In genomic region chr6:29917383-29917720, GRCm38 (mm10) we compare ENCODE assay signal across 8 mouse cellular contexts. TPM values are rescaled to one million over a fixed set of nuclear protein-coding genes. Genes with fewer than 3 reads are reported as not detected.
DNase-seq lines count a peak whose midpoint lies in the region; ATAC-seq and TF ChIP-seq lines count a peak whose summit lies in the region.

No protein-coding gene starts in this region.

- DNase-seq in right cerebral cortex, postnatal 14 days, result peak; percentile 14
- DNase-seq in right cerebral cortex, postnatal 25 days, result no peak
- peak; percentile 59 for DNase-seq in cerebellum, adult 9-11 months
- no peak for DNase-seq in liver, adult 2 months (ENCODE audit: extremely low read depth, low read depth, low spot score)
- DNase-seq in right cerebral cortex, postnatal 36 days (ENCODE audit: low spot score in 2 of 2), result no peak
- DNase-seq in natural killer cell, adult 2 months (ENCODE audit: low spot score in 2 of 2), result no peak

- no peaks in the 10 kb centered on the region for H3K27me3 ChIP-seq in heart, embryonic 16.5 days (ENCODE audit: control insufficient read depth, insufficient read depth, low read length)
- H3K27me3 ChIP-seq in liver, adult 2 months (ENCODE audit: control insufficient read depth, insufficient read depth, low read length), result no peaks in the 10 kb centered on the region
- peaks cover 46% of the 10 kb centered on the region for H3K27me3 ChIP-seq in neural tube, embryonic 13.5 days

- no peak for TF ChIP-seq POLR2A in liver, adult 2 months (IDR thresholded peaks at IDR 0.05; ENCODE audit: extremely low read depth, insufficient read depth, low read length)

- peak overlapping the region; percentile 95 for H3K27ac ChIP-seq in heart, embryonic 16.5 days (ENCODE audit: low read length)
- no peak overlapping the region for H3K27ac ChIP-seq in liver, adult 2 months (replicated peaks; ENCODE audit: insufficient read depth, low read depth, low read length)
- H3K27ac ChIP-seq in neural tube, embryonic 13.5 days (replicated peaks), result no peak overlapping the region

- peaks cover 8% of the 10 kb centered on the region for H3K4me1 ChIP-seq in heart, embryonic 16.5 days (ENCODE audit: control insufficient read depth, insufficient read depth, low read length)
- H3K4me1 ChIP-seq in liver, adult 2 months (ENCODE audit: control insufficient read depth, insufficient read depth, low read length), result peaks cover 4% of the 10 kb centered on the region
- H3K4me1 ChIP-seq in neural tube, embryonic 13.5 days (replicated peaks), result peaks cover 15% of the 10 kb centered on the region

- peaks cover 5% of the 10 kb centered on the region; the same call in 1 of the 2 replicates for H3K36me3 ChIP-seq in heart, embryonic 16.5 days (ENCODE audit: control insufficient read depth, insufficient read depth)
- H3K36me3 ChIP-seq in liver, adult 2 months (ENCODE audit: control insufficient read depth, insufficient read depth, low read length), result no peaks in the 10 kb centered on the region
- no peaks in the 10 kb centered on the region for H3K36me3 ChIP-seq in neural tube, embryonic 13.5 days

- H3K9me3 ChIP-seq in heart, embryonic 16.5 days (replicated peaks; ENCODE audit: control insufficient read depth, low read length), result no peaks in the 10 kb centered on the region
- H3K9me3 ChIP-seq in neural tube, embryonic 13.5 days, result no peaks in the 10 kb centered on the region

- peak overlapping the region; percentile 96 for H3K4me2 ChIP-seq in heart, embryonic 16.5 days (ENCODE audit: low read depth, low read length)
- H3K4me2 ChIP-seq in neural tube, embryonic 13.5 days, result peak overlapping the region; percentile 93

- ATAC-seq in heart, embryonic 16.5 days (replicated peaks; ENCODE audit: extremely low read depth, insufficient read depth, low FRiP score), result peak; percentile 86
- ATAC-seq in neural tube, embryonic 13.5 days (ENCODE audit: low read depth), result peak; percentile 88

- no peak for TF ChIP-seq CTCF in liver, adult 2 months (IDR thresholded peaks at IDR 0.05; ENCODE audit: low read depth, low read length)

- under 1% methylated on average over 21 of the region's 21 CpGs for WGBS in heart, embryonic 16.5 days
- WGBS in liver, adult 2 months, result 1% methylated on average over 21 of the region's 21 CpGs
- WGBS in neural tube, embryonic 13.5 days, result under 1% methylated on average over 19 of the region's 21 CpGs

- peak overlapping the region; percentile 98 for H3K4me3 ChIP-seq in heart, embryonic 16.5 days (ENCODE audit: low read length)
- H3K4me3 ChIP-seq in liver, adult 2 months (ENCODE audit: insufficient read depth, low read depth, low read length), result peak overlapping the region; percentile 89
- peak overlapping the region; percentile 60 for H3K4me3 ChIP-seq in neural tube, embryonic 13.5 days

- H3K9ac ChIP-seq in heart, embryonic 16.5 days (ENCODE audit: low read length), result peak overlapping the region; percentile 90
- peak overlapping the region; percentile 72; the same call in 1 of the 2 replicates for H3K9ac ChIP-seq in liver, adult 2 months (ENCODE audit: low read depth, low read length)
- peak overlapping the region; percentile 67 for H3K9ac ChIP-seq in neural tube, embryonic 13.5 days

- H3K79me2 ChIP-seq in liver, adult 2 months (ENCODE audit: control insufficient read depth, insufficient read depth, low read length), result no peaks in the 10 kb centered on the region

RNA-seq across cellular contexts. Expression of gene Strip2, which starts 0.5 kb away (rescaled TPM):
- 66.6 and 72.8 TPM in 2 replicates for polyA plus RNA-seq in heart, embryonic 16.5 days (2015; fragmentation: Nextera tagmentation; extraction: Ambion mirVana)
- 0.13 and 0.18 TPM in 2 replicates for total RNA-seq in liver, adult 2 months (2014; rRNA removed)
- polyA plus RNA-seq in liver, adult 2 months (2012; rRNA removed), result 0.02 and 0.04 TPM in 2 replicates
- 1.5 and 1.7 TPM in 2 replicates for polyA plus RNA-seq in neural tube, embryonic 13.5 days (2015; fragmentation: Nextera tagmentation; extraction: Ambion mirVana)

Comparison
In these comparisons a context has a peak if more than half of its experiments do, and no peak if none do; other contexts are left out.
1. DNase-seq: peak in right cerebral cortex, postnatal 14 days (single experiment) and cerebellum, adult 9-11 months (single experiment); none in right cerebral cortex, postnatal 25 days (single experiment), liver, adult 2 months (single experiment), right cerebral cortex, postnatal 36 days (0 of 2) and natural killer cell, adult 2 months (0 of 2).
2. RNA of gene Strip2, which starts 0.5 kb away (polyA plus RNA-seq): 66.6 to 72.8 TPM in heart, embryonic 16.5 days; 1.5 to 1.7 TPM in neural tube, embryonic 13.5 days and 0.02 to 0.04 TPM in liver, adult 2 months; every median in the first group is over 10 times any median in the second.
3. Peak in every context shown above with its lines, with median percentiles within 50 percentile points of each other: H3K4me3 ChIP-seq and H3K9ac ChIP-seq.